Mouse (Mus musculus) liver, embryonic 14.5 days (tissue): ENCODE results near the gene Tmem131l.

Experiments
- CTCF ChIP-seq: IDR thresholded peaks from 2 replicates; pipeline ENCODE4 v1.5.1; 2016; ENCODE audit warnings: antibody characterized with exemption, low read depth, control low read depth
- EP300 ChIP-seq: IDR thresholded peaks from 2 replicates; pipeline ENCODE4 v1.6.1; 2016; ENCODE audit warnings: antibody characterized with exemption, low read depth

- TF ChIP-seq CTCF: no peak
- no peak for TF ChIP-seq EP300
Observed at GRCm38 (mm10) chr3:83962076-83962475, 77.9 kb downstream of the Tmem131l start.
